Mouse (Mus musculus) small intestine, adult 2 months (tissue): ENCODE measurements at regions not wholly inside any gene's neighbourhood (a gene's known extent, or its start where the extent isn't known, plus 50 kb on each side); places are given as distances from the start of the nearest gene placed in this dataset.

Experiments used
- CTCF ChIP-seq: fragments of 200-500 bp; IDR thresholded peaks from 2 replicates; pipeline ENCODE4 v1.5.1; 2012; ENCODE audit warnings: low read depth, mild to moderate bottlenecking, control low read depth, inconsistent platforms, low read length, moderate library complexity, mixed read lengths; ENCODE audit not compliant: insufficient replicate concordance, insufficient read length; ENCODE audit errors: extremely low read depth
- POLR2A ChIP-seq: fragments of 200-500 bp; IDR thresholded peaks from 2 replicates; pipeline ENCODE4 v1.6.1; 2012; ENCODE audit warnings: low read depth, mild to moderate bottlenecking, control low read depth, inconsistent platforms, low read length, moderate library complexity

DNA sequence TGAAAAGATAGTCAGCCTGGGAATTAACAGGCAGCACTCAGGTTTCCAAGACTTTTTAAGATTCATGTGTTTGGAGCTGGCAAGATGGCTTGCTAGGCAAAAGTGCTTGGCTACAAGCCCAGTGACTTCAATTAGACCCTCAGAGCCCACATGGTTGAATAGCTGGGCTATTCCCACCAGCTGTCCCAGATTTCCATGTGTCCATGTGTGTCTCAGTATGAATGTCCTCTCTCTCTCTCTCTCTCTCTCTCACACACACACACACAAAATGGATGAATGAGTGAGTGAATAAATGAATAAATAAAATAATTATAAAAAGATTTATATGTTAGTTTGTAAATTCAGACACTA, 202.8 kb upstream of the Adra1b start:
- no peak for TF ChIP-seq POLR2A
- TF ChIP-seq CTCF, result no peak
